Comparison of ENCODE assay signal across 9 mouse cellular contexts in the genomic region with DNA sequence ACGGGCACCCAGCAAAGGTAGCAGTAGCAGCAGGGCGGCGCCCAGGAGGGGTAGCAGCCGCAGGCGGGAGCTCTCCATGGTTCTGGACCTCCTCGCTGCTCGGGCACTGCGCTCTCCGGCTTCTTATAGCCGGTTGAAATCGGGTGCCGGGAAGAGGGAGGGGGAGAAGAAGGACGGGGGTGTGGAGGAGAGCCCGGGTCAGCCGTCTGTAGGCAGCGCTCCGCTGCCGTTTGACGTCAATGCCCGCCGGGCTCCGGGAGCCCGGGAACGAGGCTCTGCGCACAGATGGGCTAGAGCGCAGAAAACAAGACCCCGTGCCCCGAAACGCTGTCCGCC. TPM values are rescaled to one million over a fixed set of nuclear protein-coding genes. Genes with fewer than 3 reads are reported as not detected.
A peak's percentile ranks its signal among the peaks of the same experiment; 100 is the strongest.
DNase-seq lines count a peak whose midpoint lies in the region; ATAC-seq and TF ChIP-seq lines count a peak whose summit lies in the region.
"Had no signal": no experiment of that assay in that cellular context is flagged by ENCODE, and none has a peak within 500 bp of the region (broad histone marks: within the 10 kb centered on the region; RNA-seq: fewer than 3 reads in every experiment).

No protein-coding gene starts in this region.

- no peak for TF ChIP-seq CTCF in gastrocnemius, adult 2 months (IDR thresholded peaks at IDR 0.05)
- TF ChIP-seq CTCF in MEL (IDR thresholded peaks at IDR 0.05 in 2 of 3, conservative IDR thresholded peaks at IDR 0.05 in 1 of 3; ENCODE audit: control insufficient read depth in 1 of 3, insufficient read depth in 1 of 3, low read depth in 2 of 3, low read length in 3 of 3, poor library complexity in 1 of 3, severe bottlenecking in 1 of 3): no peak

- TF ChIP-seq EP300 in MEL (IDR thresholded peaks at IDR 0.05; ENCODE audit: low read depth in 1 of 2, low read length in 2 of 2): no peak

- TF ChIP-seq RAD21 in MEL (IDR thresholded peaks at IDR 0.05; ENCODE audit: low read depth, low read length): no peak

- H3K79me2 ChIP-seq in MEL (ENCODE audit: control insufficient read depth, insufficient read depth, low read length, poor library complexity): no peaks in the 10 kb centered on the region

- TF ChIP-seq POLR2A in MEL (IDR thresholded peaks at IDR 0.05; ENCODE audit: control insufficient read depth in 1 of 2, insufficient read depth in 1 of 2, low read depth in 1 of 2, low read length in 2 of 2, poor library complexity in 1 of 2): no peak

- H3K27me3 ChIP-seq in MEL (ENCODE audit: control insufficient read depth in 1 of 2, insufficient read depth in 2 of 2, low read length in 2 of 2): no peaks in the 10 kb centered on the region
- H3K27me3 ChIP-seq in embryonic facial prominence, embryonic 12.5 days: peaks cover 44% of the 10 kb centered on the region
- H3K27me3 ChIP-seq in limb, embryonic 13.5 days: peaks cover 50% of the 10 kb centered on the region
- H3K27me3 ChIP-seq in neural tube, embryonic 12.5 days (replicated peaks): peaks cover 31% of the 10 kb centered on the region

- H3K9me3 ChIP-seq in MEL (replicated peaks; ENCODE audit: insufficient read depth, low read length): no peaks in the 10 kb centered on the region
- no peaks in the 10 kb centered on the region for H3K9me3 ChIP-seq in embryonic facial prominence, embryonic 12.5 days
- H3K9me3 ChIP-seq in limb, embryonic 13.5 days: no peaks in the 10 kb centered on the region
- no peaks in the 10 kb centered on the region for H3K9me3 ChIP-seq in neural tube, embryonic 12.5 days

- H3K27ac ChIP-seq in gastrocnemius, adult 2 months: no peak overlapping the region
- no peak overlapping the region for H3K27ac ChIP-seq in MEL (ENCODE audit: control insufficient read depth, low read depth, low read length)
- no peak overlapping the region for H3K27ac ChIP-seq in embryonic facial prominence, embryonic 12.5 days
- H3K27ac ChIP-seq in limb, embryonic 13.5 days: no peak overlapping the region
- H3K27ac ChIP-seq in neural tube, embryonic 12.5 days: no peak overlapping the region

- H3K36me3 ChIP-seq in MEL (ENCODE audit: control insufficient read depth in 1 of 2, insufficient read depth in 2 of 2, low read length in 2 of 2): no peaks in the 10 kb centered on the region
- no peaks in the 10 kb centered on the region for H3K36me3 ChIP-seq in embryonic facial prominence, embryonic 12.5 days
- H3K36me3 ChIP-seq in limb, embryonic 13.5 days: no peaks in the 10 kb centered on the region
- H3K36me3 ChIP-seq in neural tube, embryonic 12.5 days: no peaks in the 10 kb centered on the region
- H3K36me3 ChIP-seq: G1E had no signal

- DNase-seq in gastrocnemius, adult 2 months: peak; percentile 41
- no peak for DNase-seq in gastrocnemius, adult 8-10 months (ENCODE audit: low spot score in 2 of 2)
- DNase-seq in MEL (ENCODE audit: low read depth, low spot score): peak; percentile 4

- ATAC-seq in embryonic facial prominence, embryonic 12.5 days (ENCODE audit: insufficient number of reproducible peaks, insufficient read depth, low FRiP score, low TSS enrichment): no peak; the same call in 1 of the 2 replicates
- ATAC-seq in hematopoietic stem cell, adult 5-6 weeks (replicated peaks in 1 of 2; ENCODE audit: insufficient read depth in 1 of 2, low FRiP score in 2 of 2, low TSS enrichment in 1 of 2, low read depth in 1 of 2, poor library complexity in 2 of 2, severe bottlenecking in 2 of 2): peak; percentile 81 to 82
- peak; percentile 79 for ATAC-seq in limb, embryonic 13.5 days (ENCODE audit: low FRiP score, low read depth)
- peak; percentile 63 for ATAC-seq in neural tube, embryonic 12.5 days (ENCODE audit: low FRiP score, low read depth)
- no peak for ATAC-seq in activated CD4-positive, CD25-positive, alpha-beta regulatory T cell, adult 4 months

- WGBS in embryonic facial prominence, embryonic 12.5 days: under 1% methylated on average over 30 of the region's 30 CpGs
- WGBS in limb, embryonic 13.5 days: 1% methylated on average over 30 of the region's 30 CpGs
- WGBS in neural tube, embryonic 12.5 days: 1% methylated on average over 30 of the region's 30 CpGs

- H3K9ac ChIP-seq in MEL (ENCODE audit: control insufficient read depth, low read depth, low read length, poor library complexity, severe bottlenecking): no peak overlapping the region
- no peak overlapping the region for H3K9ac ChIP-seq in embryonic facial prominence, embryonic 12.5 days
- H3K9ac ChIP-seq in limb, embryonic 13.5 days: no peak overlapping the region
- peak overlapping the region; percentile 45; the same call in 1 of the 2 replicates for H3K9ac ChIP-seq in neural tube, embryonic 12.5 days

- H3K4me2 ChIP-seq in embryonic facial prominence, embryonic 12.5 days (replicated peaks): peak overlapping the region; percentile 47
- H3K4me2 ChIP-seq in limb, embryonic 13.5 days (replicated peaks): peak overlapping the region; percentile 55
- H3K4me2 ChIP-seq in neural tube, embryonic 12.5 days (replicated peaks): peak overlapping the region; percentile 68

- H3K4me1 ChIP-seq in MEL (ENCODE audit: control insufficient read depth in 1 of 2, insufficient read depth in 2 of 2, low read length in 2 of 2): no peaks in the 10 kb centered on the region
- H3K4me1 ChIP-seq in embryonic facial prominence, embryonic 12.5 days: peaks cover 7% of the 10 kb centered on the region
- H3K4me1 ChIP-seq in limb, embryonic 13.5 days: peaks cover 9% of the 10 kb centered on the region
- peaks cover 12% of the 10 kb centered on the region for H3K4me1 ChIP-seq in neural tube, embryonic 12.5 days

- intact Hi-C loops in gastrocnemius, adult 2 months (cut with DNase I): no loop called here

- no peak overlapping the region for H3K4me3 ChIP-seq in gastrocnemius, adult 2 months
- no peak overlapping the region for H3K4me3 ChIP-seq in MEL (ENCODE audit: control insufficient read depth in 1 of 2, insufficient read depth in 1 of 2, low read depth in 2 of 2, low read length in 2 of 2)
- H3K4me3 ChIP-seq in embryonic facial prominence, embryonic 12.5 days: peak overlapping the region; percentile 22
- peak overlapping the region; percentile 25 for H3K4me3 ChIP-seq in limb, embryonic 13.5 days
- peak overlapping the region; percentile 39 for H3K4me3 ChIP-seq in neural tube, embryonic 12.5 days

TF ChIP-seq in MEL, 35 proteins besides CTCF, POLR2A, EP300 and RAD21:
- TF ChIP-seq E2F4 (IDR thresholded peaks at IDR 0.05; ENCODE audit: borderline replicate concordance, low read depth, low read length): no peak
- no peak for TF ChIP-seq JUND (IDR thresholded peaks at IDR 0.05; ENCODE audit: low read depth, low read length)
- TF ChIP-seq MYB (IDR thresholded peaks at IDR 0.05; ENCODE audit: low read depth, low read length): no peak
- TF ChIP-seq MXI1 (IDR thresholded peaks at IDR 0.05; ENCODE audit: low read depth, low read length): no peak
- no peak for TF ChIP-seq ETS1 (IDR thresholded peaks at IDR 0.05; ENCODE audit: low read depth, low read length)
- no peak for TF ChIP-seq MEF2A (IDR thresholded peaks at IDR 0.05; ENCODE audit: extremely low read depth, insufficient replicate concordance, low read depth, low read length, poor library complexity, severe bottlenecking)
- TF ChIP-seq RCOR1 (IDR thresholded peaks at IDR 0.05; ENCODE audit: low read depth, low read length): no peak

RNA-seq across cellular contexts. Expression of a gene that starts 0.4 kb away (rescaled TPM):
- not detected for total RNA-seq in gastrocnemius, adult 2 months (2021)
- not detected for total RNA-seq in gastrocnemius, adult 8-10 months (2022)
- total RNA-seq in MEL (2012; rRNA removed): not detected in 2 replicates
- polyA plus RNA-seq in MEL (2012; ENCODE audit: insufficient read depth in 1 of 2, insufficient read length in 2 of 2, low read depth in 1 of 2, low replicate concordance in 2 of 2, missing spikeins in 1 of 2): not detected
- 3.9 and 4.0 TPM in 2 replicates for polyA plus RNA-seq in embryonic facial prominence, embryonic 12.5 days (2016; fragmentation: Nextera tagmentation; extraction: Ambion mirVana)
- total RNA-seq in hematopoietic stem cell, adult 5-6 weeks (2017): not detected in 2 replicates
- polyA plus RNA-seq in limb, embryonic 13.5 days (2015; fragmentation: Nextera tagmentation; extraction: Ambion mirVana): 0.18 and 0.32 TPM in 2 replicates
- polyA plus RNA-seq in neural tube, embryonic 12.5 days (2016; fragmentation: Nextera tagmentation; extraction: Ambion mirVana): 31.3 and 33.4 TPM in 2 replicates
- not detected for polyA plus RNA-seq in activated CD4-positive, CD25-positive, alpha-beta regulatory T cell, adult 4 months (2017; shearing (Covaris generic))
- polyA plus RNA-seq: G1E had no signal

Comparison
In these comparisons a context has a peak if more than half of its experiments do, and no peak if none do; other contexts are left out.
1. DNase-seq: peak in gastrocnemius, adult 2 months (single experiment) and MEL (single experiment); none in gastrocnemius, adult 8-10 months (0 of 2).
2. H3K4me3 ChIP-seq: peak in embryonic facial prominence, embryonic 12.5 days (single experiment), limb, embryonic 13.5 days (single experiment) and neural tube, embryonic 12.5 days (single experiment); none in gastrocnemius, adult 2 months (single experiment) and MEL (0 of 2).
3. ATAC-seq: peak in hematopoietic stem cell, adult 5-6 weeks (2 of 2), limb, embryonic 13.5 days (single experiment) and neural tube, embryonic 12.5 days (single experiment); none in embryonic facial prominence, embryonic 12.5 days (single experiment) and activated CD4-positive, CD25-positive, alpha-beta regulatory T cell, adult 4 months (single experiment).
4. Peak in every context shown above with its lines, with median percentiles within 50 percentile points of each other: H3K4me2 ChIP-seq.